23 mouse cellular contexts compared by ENCODE assay signal in the genomic region with DNA sequence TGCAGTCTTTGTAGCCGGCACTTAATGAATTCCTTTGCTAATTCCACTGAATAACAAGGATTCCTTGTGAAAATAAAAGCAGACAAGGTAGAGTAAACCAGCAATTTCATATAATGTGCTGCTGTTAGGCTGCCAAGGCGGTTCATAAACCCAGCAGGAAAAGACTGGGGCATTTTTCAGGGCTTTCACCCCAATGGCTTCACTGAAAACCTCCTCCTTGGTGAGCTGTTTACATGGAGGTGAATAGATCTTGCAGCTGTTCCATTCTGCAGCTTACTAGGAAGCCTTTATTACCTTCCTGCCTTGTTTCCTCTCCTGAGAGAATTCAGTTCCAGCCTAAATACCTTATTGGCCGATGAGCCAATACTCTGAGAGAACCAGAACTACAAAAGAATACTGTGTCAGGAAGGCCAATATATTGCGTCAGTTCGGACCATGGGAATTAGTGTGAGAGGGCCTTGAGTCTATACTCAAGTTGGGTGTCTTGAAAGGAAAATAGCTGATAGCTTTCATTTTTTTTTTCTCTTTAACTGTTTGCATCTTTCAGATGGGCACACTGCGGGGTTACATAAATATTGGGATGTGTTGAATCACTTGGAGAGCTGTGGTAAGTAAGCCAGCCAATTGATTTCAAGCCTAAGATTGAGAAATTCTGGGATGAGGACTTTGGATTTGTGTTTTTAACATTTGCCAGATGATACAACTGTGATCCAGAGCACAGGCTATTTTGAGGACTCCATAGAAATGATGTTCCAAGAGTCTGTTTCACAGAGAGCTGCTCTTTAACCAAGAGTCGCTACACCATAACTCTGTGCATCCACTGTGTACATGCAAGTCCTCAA.
DNase-seq lines count a peak whose midpoint lies in the region; ATAC-seq lines count a peak whose summit lies in the region.
"Had no signal": no experiment of that assay in that cellular context is flagged by ENCODE, and none has a peak within 500 bp of the region (broad histone marks: within the 10 kb centered on the region; RNA-seq: fewer than 3 reads in every experiment).

No protein-coding gene starts in this region.

- peak; percentile 12 to 17 for DNase-seq in heart, adult 9 months (ENCODE audit: low spot score in 2 of 2)
- DNase-seq in heart, postnatal 25 days (ENCODE audit: low spot score) = no peak
- peak; percentile 9 for DNase-seq in lung, postnatal 36 days
- no peak for DNase-seq in lung, postnatal 4 days
- no peak for DNase-seq in right cerebral cortex, postnatal 36 days (ENCODE audit: low spot score in 2 of 2)
- DNase-seq: adrenal gland, adult 8-10 months; cerebellum, adult 18-20 months; cerebellum, postnatal 36 days; gastrocnemius, postnatal 14 days; heart, postnatal 4 days; kidney, adult 8-10 months; kidney, postnatal 25 days; right cerebral cortex, postnatal 25 days; thymus, postnatal 25 days had no signal

- H3K4me1 ChIP-seq in forebrain, embryonic 13.5 days = peaks cover 16% of the 10 kb centered on the region
- H3K4me1 ChIP-seq in forebrain, embryonic 12.5 days = 0 out of 2 replicates have a peak, but pooled peaks cover 3% of the 10 kb centered on the region
- H3K4me1 ChIP-seq: embryonic facial prominence, embryonic 12.5 days; liver, embryonic 15.5 days had no signal

- no peak overlapping the region for H3K4me3 ChIP-seq in forebrain, embryonic 13.5 days
- no peak overlapping the region for H3K4me3 ChIP-seq in forebrain, embryonic 12.5 days (replicated peaks)
- H3K4me3 ChIP-seq: embryonic facial prominence, embryonic 12.5 days; liver, embryonic 15.5 days had no signal

- H3K4me2 ChIP-seq in forebrain, embryonic 13.5 days = no peak overlapping the region
- no peak overlapping the region for H3K4me2 ChIP-seq in forebrain, embryonic 12.5 days
- H3K4me2 ChIP-seq: embryonic facial prominence, embryonic 12.5 days; heart, embryonic 11.5 days; liver, embryonic 15.5 days; midbrain, embryonic 11.5 days had no signal

- no peak overlapping the region for H3K9ac ChIP-seq in forebrain, embryonic 13.5 days
- H3K9ac ChIP-seq in forebrain, embryonic 12.5 days = no peak overlapping the region
- H3K9ac ChIP-seq: embryonic facial prominence, embryonic 12.5 days; liver, embryonic 15.5 days had no signal

- no peaks in the 10 kb centered on the region for H3K36me3 ChIP-seq in forebrain, embryonic 13.5 days (ENCODE audit: poor library complexity, severe bottlenecking)
- no peaks in the 10 kb centered on the region for H3K36me3 ChIP-seq in forebrain, embryonic 12.5 days (replicated peaks)
- H3K36me3 ChIP-seq: embryonic facial prominence, embryonic 12.5 days; liver, embryonic 15.5 days had no signal

- H3K27ac ChIP-seq in forebrain, embryonic 13.5 days = no peak overlapping the region
- H3K27ac ChIP-seq in forebrain, embryonic 12.5 days = no peak overlapping the region
- H3K27ac ChIP-seq: embryonic facial prominence, embryonic 12.5 days; liver, embryonic 15.5 days; macrophage had no signal

- ATAC-seq in forebrain, embryonic 13.5 days = peak; percentile 58
- ATAC-seq in forebrain, embryonic 12.5 days (ENCODE audit: low FRiP score) = no peak
- ATAC-seq: inflammation-experienced regulatory T-cells, adult 6 months had no signal

- intact Hi-C loops in heart, postnatal 25 days (cut with DNase I) = no loop called here

- H3K27me3 ChIP-seq in forebrain, embryonic 13.5 days = no peaks in the 10 kb centered on the region
- no peaks in the 10 kb centered on the region for H3K27me3 ChIP-seq in forebrain, embryonic 12.5 days
- H3K27me3 ChIP-seq: CH12.LX; embryonic facial prominence, embryonic 12.5 days; liver, embryonic 15.5 days had no signal

- H3K9me3 ChIP-seq in forebrain, embryonic 13.5 days (replicated peaks) = no peaks in the 10 kb centered on the region
- no peaks in the 10 kb centered on the region for H3K9me3 ChIP-seq in forebrain, embryonic 12.5 days
- H3K9me3 ChIP-seq: embryonic facial prominence, embryonic 12.5 days; liver, embryonic 15.5 days had no signal

- WGBS in forebrain, embryonic 13.5 days = 43% methylated on average over 7 of the region's 7 CpGs
- WGBS in forebrain, embryonic 12.5 days = 58% methylated on average over 7 of the region's 7 CpGs

Comparison
In these comparisons a context has a peak if more than half of its experiments do, and no peak if none do; other contexts are left out.
1. DNase-seq: peak in heart, adult 9 months (2 of 2) and lung, postnatal 36 days (single experiment); none in heart, postnatal 25 days (single experiment), lung, postnatal 4 days (0 of 2) and right cerebral cortex, postnatal 36 days (0 of 2).